In genomic region chr11:88113543-88114271, GRCm38 (mm10) we compare ENCODE assay signal across 9 mouse cellular contexts. TPM values are rescaled to one million over a fixed set of nuclear protein-coding genes. Genes with fewer than 3 reads are reported as not detected.
A peak's percentile ranks its signal among the peaks of the same experiment; 100 is the strongest.
DNase-seq lines count a peak whose midpoint lies in the region.
"Had no signal": no experiment of that assay in that cellular context is flagged by ENCODE, and none has a peak within 500 bp of the region (broad histone marks: within the 10 kb centered on the region; RNA-seq: fewer than 3 reads in every experiment).

No protein-coding gene starts in this region.

- peaks cover 60% of the 10 kb centered on the region for H3K4me1 ChIP-seq in brown adipose tissue, adult 24 weeks (ENCODE audit: control insufficient read depth, insufficient read depth, insufficient read length, low read length)
- H3K4me1 ChIP-seq in limb, embryonic 10.5 days = peaks cover 94% of the 10 kb centered on the region

- H3K27me3 ChIP-seq in limb, embryonic 10.5 days (ENCODE audit: low read depth, poor library complexity, severe bottlenecking) = no peaks in the 10 kb centered on the region

- WGBS in limb, embryonic 10.5 days = 46% methylated on average over 6 of the region's 6 CpGs

- intact Hi-C loops in heart, postnatal 25 days (cut with DNase I) = no loop called here

- DNase-seq in gastrocnemius, adult 18-20 months (ENCODE audit: low spot score) = peak; percentile 84
- DNase-seq in gastrocnemius, postnatal 4 days (ENCODE audit: low spot score in 2 of 2) = no peak
- peak; percentile 68 for DNase-seq in heart, postnatal 25 days (ENCODE audit: low spot score)
- DNase-seq in limb, embryonic 10.5 days (ENCODE audit: low spot score) = no peak
- no peak for DNase-seq in frontal cortex, postnatal 14 days (ENCODE audit: low spot score in 2 of 2)
- DNase-seq in cerebellum, adult 11 months = no peak
- DNase-seq in layer of hippocampus, postnatal 10 days (ENCODE audit: low spot score in 2 of 2) = no peak

- H3K4me3 ChIP-seq in brown adipose tissue, adult 24 weeks (ENCODE audit: insufficient read depth, low read depth, low read length) = no peak overlapping the region
- no peak overlapping the region for H3K4me3 ChIP-seq in limb, embryonic 10.5 days
- H3K4me3 ChIP-seq: myocyte had no signal

- no peaks in the 10 kb centered on the region for H3K9me3 ChIP-seq in limb, embryonic 10.5 days (replicated peaks)

- peak overlapping the region; percentile 93 for H3K27ac ChIP-seq in brown adipose tissue, adult 24 weeks (replicated peaks; ENCODE audit: low read depth, low read length)
- H3K27ac ChIP-seq in limb, embryonic 10.5 days = peak overlapping the region; percentile 47

- H3K36me3 ChIP-seq in limb, embryonic 10.5 days = no peaks in the 10 kb centered on the region

RNA-seq across cellular contexts. Expression of gene Cuedc1, which starts 15.8 kb away (rescaled TPM):
- total RNA-seq in gastrocnemius, adult 18-20 months (2021) = 100 to 1,000 TPM in 1 of 2 experiments, 10 to 100 TPM in 1; 95.6 to 121 TPM
- 10 to 100 TPM; 47.4 to 53.8 TPM for total RNA-seq in gastrocnemius, postnatal 4 days (2021)
- polyA plus RNA-seq in brown adipose tissue, adult 24 weeks (2012; ENCODE audit: insufficient read depth, insufficient read length, missing spikeins) = 7.3 and 15.9 TPM in 2 replicates
- 10 to 100 TPM; 50.4 to 55.1 TPM for total RNA-seq in heart, postnatal 25 days (2021)
- polyA plus RNA-seq in limb, embryonic 10.5 days (2016; fragmentation: Nextera tagmentation; extraction: Ambion mirVana) = 15.0 and 22.6 TPM in 2 replicates
- total RNA-seq in layer of hippocampus, postnatal 10 days (2021) = 10 to 100 TPM; 42.0 to 45.7 TPM

RNA-seq across cellular contexts. Expression of gene Vezf1, which starts 45.6 kb away (rescaled TPM):
- total RNA-seq in gastrocnemius, adult 18-20 months (2021) = 10 to 100 TPM; 84.6 to 89.9 TPM
- total RNA-seq in gastrocnemius, postnatal 4 days (2021) = 10 to 100 TPM; 39.5 to 44.8 TPM
- polyA plus RNA-seq in brown adipose tissue, adult 24 weeks (2012; ENCODE audit: insufficient read depth, insufficient read length, missing spikeins) = 17.3 and 19.7 TPM in 2 replicates
- 10 to 100 TPM; 40.7 to 45.3 TPM for total RNA-seq in heart, postnatal 25 days (2021)
- polyA plus RNA-seq in limb, embryonic 10.5 days (2016; fragmentation: Nextera tagmentation; extraction: Ambion mirVana) = 54.6 and 59.2 TPM in 2 replicates
- total RNA-seq in layer of hippocampus, postnatal 10 days (2021) = 10 to 100 TPM; 26.0 to 28.5 TPM

Comparison
In these comparisons a context has a peak if more than half of its experiments do, and no peak if none do; other contexts are left out.
1. DNase-seq: peak in gastrocnemius, adult 18-20 months (single experiment) and heart, postnatal 25 days (single experiment); none in gastrocnemius, postnatal 4 days (0 of 2), limb, embryonic 10.5 days (single experiment), frontal cortex, postnatal 14 days (0 of 2), cerebellum, adult 11 months (single experiment) and layer of hippocampus, postnatal 10 days (0 of 2).